Mouse (Mus musculus) heart, postnatal 0 days (tissue): ENCODE measurements around the gene Bmpr2.

Experiments
- CTCF ChIP-seq: IDR thresholded peaks from 2 replicates; pipeline ENCODE4 v1.5.1; 2016; ENCODE audit warnings: antibody characterized with exemption, control low read depth, low read depth
- EP300 ChIP-seq: IDR thresholded peaks from 2 replicates; pipeline ENCODE4 v1.6.1; 2016; ENCODE audit warnings: antibody characterized with exemption, low read depth

DNA sequence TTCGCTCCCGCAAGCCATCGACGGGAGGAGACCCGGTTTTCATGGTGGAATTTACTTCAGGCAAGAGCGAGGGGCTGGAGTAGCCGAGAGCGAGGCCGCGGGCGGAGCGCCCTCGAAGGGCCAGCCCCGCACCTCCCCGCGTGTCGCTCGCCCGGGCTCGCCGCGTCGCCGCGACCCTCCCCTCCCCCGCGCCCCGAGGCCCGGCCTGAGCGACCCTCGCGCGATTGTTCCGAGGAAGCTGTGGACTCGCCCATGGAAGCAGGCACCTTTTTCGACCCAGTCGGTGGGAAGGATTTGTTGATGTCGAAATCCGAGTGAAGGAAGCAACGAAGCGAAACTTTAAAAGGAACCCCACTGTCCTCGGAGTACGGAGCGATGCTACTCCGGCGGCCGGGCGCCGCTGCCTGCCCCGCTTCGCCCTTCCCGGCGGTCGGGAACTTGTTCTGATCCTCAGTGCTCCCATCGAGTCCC, 616 bp downstream of the Bmpr2 start:
- TF ChIP-seq CTCF: no peak
- TF ChIP-seq EP300: no peak
